Mouse (Mus musculus) T-helper 2 cell (primary cell): ENCODE results near the gene Phactr3.

ENCODE experiments used
- in situ Hi-C: fragments of 300-600 bp; cut with MboI, MseI; formaldehyde crosslinking; loops from one replicate; pipeline ENCODE4 v1.15.1; 2025; ENCODE audit warnings: high pct_unique_total_duplicates

Phactr3 gene

DNA sequence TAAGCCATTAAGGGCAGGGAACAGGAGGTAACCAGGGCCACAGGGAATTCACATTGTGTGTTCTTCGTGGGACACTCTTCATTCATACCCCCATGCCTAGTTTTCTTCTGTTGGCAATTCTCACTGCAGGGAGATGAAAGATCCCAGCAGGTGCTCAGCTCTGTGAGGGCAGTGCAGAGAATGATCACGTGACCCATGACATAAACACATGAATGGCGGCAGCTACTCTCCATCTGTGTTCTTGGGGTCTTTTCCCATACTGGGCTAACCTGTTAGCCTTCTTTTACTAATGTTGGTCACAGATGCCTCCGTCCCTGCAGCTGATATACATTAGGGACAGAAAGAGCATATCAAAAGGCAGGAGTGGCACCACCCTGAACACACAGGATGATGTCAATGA lies 16.9 kb downstream of the Phactr3 start:
- in situ Hi-C loops: loop anchor here (5.0 kb wide), 1 partner anchor 127 kb away; no protein-coding TSS in a partner anchor

GRCm38 (mm10) chr2:178137518-178137917 lies 18.7 kb downstream of the Phactr3 start:
- in situ Hi-C loops: loop anchor here (5.0 kb wide), 1 partner anchor 125 kb away; no protein-coding TSS in a partner anchor

GRCm38 (mm10) chr2:178141489-178141922 lies 22.7 kb downstream of the Phactr3 start:
- in situ Hi-C loops: no loop called here

- in situ Hi-C loops: no loop called here
These were observed 23.7 kb downstream of the Phactr3 start for GRCm38 (mm10) chr2:178142291-178143023.

GRCm38 (mm10) chr2:178143024-178143415 lies 24.2 kb downstream of the Phactr3 start:
- in situ Hi-C loops: no loop called here

DNA sequence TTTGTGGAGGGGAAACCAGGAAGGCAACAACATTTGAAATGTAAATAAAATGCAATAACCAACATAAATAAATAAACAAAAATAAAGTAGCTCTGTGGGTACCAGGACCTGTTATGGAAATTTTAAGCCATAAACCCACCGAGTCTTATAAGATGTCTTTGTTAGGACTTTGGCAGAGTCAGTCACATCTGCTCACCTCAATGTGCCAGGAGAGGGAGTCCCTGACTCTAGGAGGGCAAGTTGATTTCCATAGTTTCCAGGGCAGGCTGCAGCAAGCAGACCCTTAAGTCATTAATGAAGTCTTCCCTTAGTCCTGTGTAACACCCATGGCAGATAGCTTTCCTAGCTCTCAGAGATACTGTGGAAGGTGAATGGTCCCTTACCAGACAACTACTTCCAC lies 25.1 kb downstream of the Phactr3 start:
- in situ Hi-C loops: no loop called here

- in situ Hi-C loops: no loop called here
These were observed 30.5 kb downstream of the Phactr3 start for GRCm38 (mm10) chr2:178149312-178149711.

DNA sequence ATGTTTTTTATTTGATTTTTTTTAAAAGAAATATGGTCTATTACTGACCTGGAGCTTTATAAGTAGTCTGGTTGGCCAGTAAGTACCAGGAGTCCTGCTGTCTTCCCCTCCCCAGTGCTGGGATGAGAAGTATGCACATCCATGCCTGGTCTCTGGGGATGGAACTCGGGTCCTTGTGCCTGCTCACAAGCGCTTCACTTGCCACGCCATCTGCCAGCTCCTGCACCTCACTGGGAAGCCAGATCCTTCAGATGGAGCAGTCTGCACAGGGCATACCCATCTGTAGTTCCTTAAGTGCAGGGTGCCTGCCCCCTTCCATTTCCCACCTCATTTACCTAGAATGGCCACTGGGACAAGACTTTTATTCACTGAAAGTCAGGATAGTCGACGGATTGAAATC lies 31.9 kb downstream of the Phactr3 start:
- in situ Hi-C loops: no loop called here

DNA sequence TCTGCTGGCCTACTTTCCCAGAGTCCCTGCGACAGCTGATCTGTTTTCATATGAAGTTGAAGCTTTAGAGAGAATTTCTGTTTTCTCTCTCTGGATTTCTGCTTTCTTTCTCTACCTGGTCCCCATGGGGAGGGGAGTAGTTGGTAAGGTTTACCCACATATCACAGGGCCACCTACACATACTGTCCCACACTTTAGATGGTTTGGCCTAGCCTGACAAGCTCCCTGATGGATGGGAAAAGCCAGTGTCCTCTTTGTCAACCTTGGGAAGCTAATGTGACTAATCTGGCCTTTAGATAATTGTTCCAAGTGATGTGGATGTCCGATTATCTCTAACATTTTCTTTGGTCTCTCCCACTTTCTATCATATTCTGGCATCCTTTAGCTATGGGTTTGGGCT lies 34.8 kb downstream of the Phactr3 start:
- in situ Hi-C loops: no loop called here

DNA sequence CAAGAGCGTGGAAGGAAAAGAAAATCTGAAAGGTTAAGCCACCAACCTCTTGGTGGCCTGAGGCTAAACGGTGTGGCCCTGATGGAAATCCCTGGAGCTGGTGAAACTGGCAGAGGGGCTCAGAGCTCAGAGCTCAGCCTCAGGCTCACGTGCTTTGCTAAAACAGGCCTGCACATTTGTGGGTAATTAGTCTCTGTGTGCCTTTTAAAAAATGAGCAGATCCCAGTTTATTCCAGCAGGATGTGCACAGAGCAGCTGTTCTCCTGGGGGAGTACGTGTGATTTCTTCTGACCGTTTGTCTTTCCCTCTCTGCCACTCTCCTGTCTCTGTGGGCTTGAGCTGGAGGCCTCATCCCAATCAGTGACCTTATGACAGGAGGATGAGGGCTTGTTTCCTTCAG lies 35.4 kb downstream of the Phactr3 start:
- in situ Hi-C loops: no loop called here

DNA sequence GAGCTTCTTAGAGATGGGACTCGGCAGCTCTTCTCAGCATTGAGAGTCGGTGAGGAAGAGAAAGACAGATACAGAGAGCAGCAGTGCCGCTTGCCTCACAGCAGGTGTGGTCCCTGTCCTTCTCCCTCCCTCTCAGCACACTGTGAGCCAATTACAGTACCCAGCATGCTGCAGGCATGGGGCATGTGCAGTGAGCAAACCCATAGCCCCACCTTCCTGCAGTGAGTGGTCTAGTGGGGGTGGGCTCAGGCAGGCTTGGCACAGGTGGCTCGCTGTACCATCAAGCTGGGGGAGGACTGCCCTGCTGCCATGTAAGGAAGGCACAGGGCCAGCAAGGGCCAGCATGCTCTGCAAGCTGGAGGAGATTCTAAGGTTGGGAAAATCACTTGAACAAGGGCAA lies 35.8 kb downstream of the Phactr3 start:
- in situ Hi-C loops: no loop called here

DNA sequence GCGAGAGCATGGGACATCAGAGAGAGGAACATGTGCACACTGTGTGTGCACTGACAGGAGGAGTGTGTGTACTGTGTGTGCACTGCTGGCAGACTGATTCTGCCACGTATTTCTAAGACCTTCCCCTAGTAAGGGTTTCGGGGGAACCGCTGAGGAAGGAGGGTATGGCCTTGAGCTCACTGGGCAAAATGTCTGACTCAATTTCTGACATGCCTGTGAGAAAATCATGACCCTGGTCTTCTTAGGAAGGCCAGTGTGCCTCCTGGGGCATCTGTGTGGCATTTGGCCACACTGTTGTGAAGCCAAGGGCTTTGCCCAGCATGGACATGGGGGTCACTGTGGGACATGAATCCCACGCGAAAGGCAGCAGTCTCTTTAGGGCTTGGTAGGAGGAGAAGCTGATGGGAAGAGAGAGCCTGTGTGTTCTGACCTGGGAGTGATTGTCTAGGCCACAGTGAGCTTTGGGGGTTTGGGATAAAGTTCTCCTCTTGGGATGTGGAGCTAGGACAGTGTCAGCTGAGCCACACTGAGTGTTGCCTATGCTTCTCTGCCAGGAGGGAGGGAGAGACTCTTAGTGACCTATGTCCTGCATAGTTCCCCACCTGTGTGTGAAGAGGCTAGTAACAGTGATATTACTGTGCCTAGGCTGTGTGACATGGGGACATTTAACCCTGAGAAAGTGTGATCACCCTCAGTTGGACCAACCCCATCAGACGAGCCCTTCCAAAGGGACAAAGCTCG lies 36.6 kb downstream of the Phactr3 start:
- in situ Hi-C loops: no loop called here

- in situ Hi-C loops: no loop called here
These were observed 37.1 kb downstream of the Phactr3 start for GRCm38 (mm10) chr2:178155917-178156282.

DNA sequence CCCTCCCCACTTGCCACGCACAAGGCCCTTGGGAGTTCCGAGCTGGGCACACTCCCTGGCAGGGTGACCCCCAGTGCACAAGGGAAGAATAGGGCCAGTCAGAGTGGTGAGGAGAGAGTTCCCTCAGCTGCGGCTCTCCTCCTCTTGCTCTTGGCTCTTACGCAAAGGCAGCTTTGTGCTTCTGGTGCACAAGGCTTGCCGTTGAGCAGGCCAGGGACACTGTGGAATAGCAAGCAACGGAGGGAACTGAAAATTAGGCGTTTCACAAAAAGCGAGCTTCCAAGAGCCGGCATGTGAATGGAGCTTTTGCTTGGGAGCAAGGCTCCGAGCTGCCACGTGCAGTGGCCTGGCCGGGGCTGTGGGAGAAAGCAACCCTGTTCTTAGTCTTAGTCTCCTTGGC lies 40.2 kb downstream of the Phactr3 start:
- in situ Hi-C loops: no loop called here

DNA sequence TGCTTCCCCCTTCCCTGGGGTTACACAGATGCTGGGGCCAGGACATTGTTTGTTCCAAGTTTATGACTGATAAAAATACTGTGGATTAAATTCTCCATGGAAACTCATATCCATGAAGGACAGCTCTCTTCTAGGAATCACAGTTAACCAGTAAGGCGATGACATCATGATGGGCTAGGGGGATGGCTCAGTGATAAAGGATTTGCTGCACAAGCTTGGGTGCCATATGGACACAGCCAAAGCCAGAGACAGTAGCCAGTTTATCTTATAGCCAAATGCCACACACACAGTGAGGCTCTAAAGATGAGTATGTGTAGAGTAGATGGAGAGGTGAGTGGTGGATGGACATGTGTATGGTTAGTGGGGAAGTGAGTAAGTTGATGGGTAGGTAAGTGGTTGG lies 45.2 kb downstream of the Phactr3 start:
- in situ Hi-C loops: no loop called here

- in situ Hi-C loops: no loop called here
These were observed 47.2 kb downstream of the Phactr3 start for GRCm38 (mm10) chr2:178165943-178166342.

GRCm38 (mm10) chr2:178169983-178170382 lies 51.2 kb downstream of the Phactr3 start:
- in situ Hi-C loops: no loop called here

DNA sequence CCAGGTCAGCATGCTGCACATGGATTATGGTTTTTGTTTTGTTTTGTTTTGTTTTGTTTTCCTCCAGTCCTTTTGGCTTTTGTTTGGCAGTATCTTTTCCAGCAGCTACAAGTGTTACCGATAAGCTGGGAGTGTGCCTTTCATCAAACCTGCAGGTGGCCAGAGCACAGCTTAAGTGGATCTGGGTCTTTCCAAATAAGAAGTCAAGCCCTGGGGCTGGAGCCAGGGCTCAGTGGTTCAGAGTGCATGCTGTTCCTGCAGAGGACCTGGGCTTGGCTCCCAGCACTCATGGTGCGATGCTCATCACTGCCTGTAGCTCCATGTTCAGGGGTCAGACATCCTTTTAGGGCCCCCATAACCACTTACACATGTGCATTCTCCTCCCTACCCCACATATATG lies 55.2 kb downstream of the Phactr3 start:
- in situ Hi-C loops: no loop called here

GRCm38 (mm10) chr2:178175286-178175931 lies 56.6 kb downstream of the Phactr3 start:
- in situ Hi-C loops: no loop called here

- in situ Hi-C loops: no loop called here
These were observed 65.5 kb downstream of the Phactr3 start for GRCm38 (mm10) chr2:178184251-178184650.

DNA sequence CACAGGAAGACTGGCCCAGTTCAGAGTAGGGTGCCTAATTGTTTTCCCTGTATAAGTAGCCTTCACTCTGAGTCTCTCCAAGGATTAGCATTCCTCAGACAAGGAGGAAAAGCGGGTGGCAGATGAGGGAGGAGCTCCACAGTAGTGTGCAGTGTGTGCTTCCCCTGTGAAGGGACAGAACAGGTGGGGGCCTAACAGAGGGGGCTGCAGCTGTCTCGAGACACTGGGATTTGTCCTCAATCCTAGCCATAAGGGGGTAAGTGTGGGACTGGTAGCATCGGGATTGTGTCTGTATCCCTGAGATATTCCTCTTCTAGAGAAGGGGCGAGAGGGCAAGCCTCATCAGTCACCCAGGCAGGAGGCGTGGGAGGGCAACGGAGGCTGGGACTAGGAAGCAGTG lies 66.1 kb downstream of the Phactr3 start:
- in situ Hi-C loops: no loop called here

DNA sequence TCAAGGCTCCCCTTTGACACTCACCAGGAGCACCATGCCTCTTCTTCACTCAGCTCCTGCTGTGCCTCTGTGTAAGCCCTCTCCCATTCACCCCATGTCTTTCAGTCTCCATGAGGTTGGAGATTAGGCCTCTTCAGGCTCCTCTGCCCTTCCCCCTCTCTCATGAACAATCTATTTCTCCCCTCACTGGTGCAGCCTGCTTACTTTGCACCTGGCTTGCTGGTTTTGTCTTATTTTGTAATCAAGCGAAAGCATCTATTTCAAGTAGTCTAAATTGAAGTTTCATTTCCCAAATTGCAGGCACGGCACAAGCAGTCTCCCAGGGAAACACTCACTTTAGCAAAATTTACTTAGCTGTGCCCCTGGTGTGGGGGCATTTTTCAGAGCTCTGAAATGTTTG lies 70.2 kb downstream of the Phactr3 start:
- in situ Hi-C loops: no loop called here

GRCm38 (mm10) chr2:178192881-178193280 lies 74.1 kb downstream of the Phactr3 start:
- in situ Hi-C loops: no loop called here
